Mouse (Mus musculus) neural tube, embryonic 12.5 days (tissue): ENCODE data around the gene Pycard. TPM values are rescaled to one million over a fixed set of nuclear protein-coding genes. Genes with fewer than 3 reads are reported as not detected.
"Not testable (repeated sequence)": the region's sequence is repeated elsewhere in the genome, so short reads cannot be mapped to it uniquely, and the experiment has no call there.

Experiments used
- ATAC-seq: fragments of 200-750 bp; cut with Nextera tagmentation; 2 replicates; pipeline ENCODE4 v1.8.0; 2017; ENCODE audit warnings: low read depth, mild to moderate bottlenecking, moderate TSS enrichment, moderate library complexity; ENCODE audit not compliant: low FRiP score
- H3K27ac ChIP-seq: fragments of 300-500 bp; sonication (generic); 2 replicates; pipeline ENCODE4 v1.5.1; 2016
- H3K27me3 ChIP-seq: fragments of 300-500 bp; sonication (generic); replicated peaks from 2 replicates; pipeline ENCODE4 v1.6.1; 2016; ENCODE audit warnings: mild to moderate bottlenecking
- H3K36me3 ChIP-seq: fragments of 300-500 bp; sonication (generic); 2 replicates; pipeline ENCODE4 v1.6.1; 2016; ENCODE audit warnings: mild to moderate bottlenecking
- H3K4me1 ChIP-seq: fragments of 300-500 bp; sonication (generic); 2 replicates; pipeline ENCODE4 v1.6.1; 2016
- H3K4me2 ChIP-seq: fragments of 300-500 bp; sonication (generic); replicated peaks from 2 replicates; pipeline ENCODE4 v1.6.1; 2016; ENCODE audit warnings: mild to moderate bottlenecking
- H3K4me3 ChIP-seq: fragments of 300-500 bp; sonication (generic); 2 replicates; pipeline ENCODE4 v1.5.1; 2016
- H3K9ac ChIP-seq: fragments of 300-500 bp; sonication (generic); 2 replicates; pipeline ENCODE4 v1.6.1; 2016; ENCODE audit warnings: mild to moderate bottlenecking
- H3K9me3 ChIP-seq: fragments of 300-500 bp; sonication (generic); 2 replicates; pipeline ENCODE4 v1.6.1; 2016; ENCODE audit warnings: mild to moderate bottlenecking
- WGBS: fragments of 180-500 bp; shearing (Covaris S2); methylation state at CpG from one replicate; pipeline ENCODE4 v1.1.7; 2016; 5-methylcytosine and 5-hydroxymethylcytosine counted together
- polyA plus RNA-seq: library from polyadenylated mRNA; unstranded; fragments of >200 nt; fragmentation: Nextera tagmentation; extraction: Ambion mirVana; gene quantifications from 2 replicates; pipeline ENCODE4 v1.2.1, GENCODE M21; 2016

Pycard gene
- polyA plus RNA-seq, 1 experiment from 2014 or later: 6.5 TPM

GRCm38 (mm10) chr7:127966371-127966918 lies 27.2 kb downstream of the Pycard start:
- peak overlapping the region; percentile 99 for H3K9ac ChIP-seq
- ATAC-seq: peak; percentile 7; the same call in 1 of the 2 replicates
- peak overlapping the region; percentile 65 for H3K4me2 ChIP-seq
- WGBS: 13% methylated on average over 10 of the region's 10 CpGs
- H3K36me3 ChIP-seq: peaks cover 14% of the 10 kb centered on the region
- H3K27me3 ChIP-seq: no peaks in the 10 kb centered on the region
- peaks cover 14% of the 10 kb centered on the region for H3K4me1 ChIP-seq
- peak overlapping the region; percentile 95; the same call in 1 of the 2 replicates for H3K27ac ChIP-seq
- H3K9me3 ChIP-seq: no peaks in the 10 kb centered on the region
- H3K4me3 ChIP-seq: peak overlapping the region; percentile 97

- H3K36me3 ChIP-seq: no peaks in the 10 kb centered on the region
- 67% methylated on average over 5 of the region's 5 CpGs for WGBS
Measured at GRCm38 (mm10) chr7:127959364-127959763, 34.3 kb downstream of the Pycard start.

GRCm38 (mm10) chr7:127952864-127953581 lies 40.6 kb downstream of the Pycard start:
- no peaks in the 10 kb centered on the region for H3K9me3 ChIP-seq
- no peak overlapping the region for H3K27ac ChIP-seq
- H3K27me3 ChIP-seq: no peaks in the 10 kb centered on the region
- H3K4me2 ChIP-seq: no peak overlapping the region
- 42% methylated on average over 13 of the region's 13 CpGs for WGBS
- no peaks in the 10 kb centered on the region for H3K4me1 ChIP-seq
- no peak overlapping the region for H3K4me3 ChIP-seq
- no peak for ATAC-seq
- H3K9ac ChIP-seq: no peak overlapping the region
- no peaks in the 10 kb centered on the region for H3K36me3 ChIP-seq

More at GRCm38 (mm10) chr7:127959364-127959763, 34.3 kb downstream of the Pycard start:
- no peak overlapping the region for H3K9ac ChIP-seq
- H3K4me2 ChIP-seq: no peak overlapping the region
- H3K4me1 ChIP-seq: no peaks in the 10 kb centered on the region
- H3K27me3 ChIP-seq: no peaks in the 10 kb centered on the region
- no peaks in the 10 kb centered on the region for H3K9me3 ChIP-seq
- no peak for ATAC-seq
- no peak overlapping the region for H3K27ac ChIP-seq
- H3K4me3 ChIP-seq: no peak overlapping the region

- WGBS: 83% methylated on average over 6 of the region's 6 CpGs
- Histone ChIP-seq H3K27ac (no peak within 1 kb of the TSS), H3K4me2 (no peak within 1 kb of the TSS), H3K4me3 (no peak within 1 kb of the TSS), H3K36me3 (no peaks in the 10 kb centered on the region), H3K9ac (no peak within 1 kb of the TSS), H3K9me3 (no peaks in the 10 kb centered on the region), H3K4me1 (no peaks in the 10 kb centered on the region), H3K27me3 (peaks cover 25% of the 10 kb centered on the region)
- no peak for ATAC-seq
Measured at GRCm38 (mm10) chr7:127946470-127947023, 47.1 kb downstream of the Pycard start, which contains the start of gene Prss36. Gene Prss36, minus strand, starts transcription at chr7:127946725.

- Histone ChIP-seq H3K9me3 (no peaks in the 10 kb centered on the region), H3K9ac (no peak overlapping the region), H3K4me2 (peak overlapping the region; percentile 24; the same call in 1 of the 2 replicates), H3K36me3 (no peaks in the 10 kb centered on the region), H3K27ac (no peak overlapping the region), H3K4me1 (no peaks in the 10 kb centered on the region), H3K4me3 (no peak overlapping the region), H3K27me3 (peaks cover 25% of the 10 kb centered on the region)
- 14% methylated on average over 23 of the region's 23 CpGs for WGBS
- ATAC-seq: no peak
Measured at GRCm38 (mm10) chr7:127944614-127945013, 49.1 kb downstream of the Pycard start.

- not testable (repeated sequence) for H3K9me3 ChIP-seq, H3K36me3 ChIP-seq, H3K4me2 ChIP-seq, ATAC-seq, H3K9ac ChIP-seq, H3K27ac ChIP-seq, H3K4me1 ChIP-seq, H3K4me3 ChIP-seq
- peaks cover 25% of the 10 kb centered on the region for H3K27me3 ChIP-seq
- 59% methylated on average over 2 of the region's 2 CpGs for WGBS
Measured at GRCm38 (mm10) chr7:127942097-127942496, 51.6 kb downstream of the Pycard start.

Other genes with a start within 250 kb of the Pycard start
- gene Fbxl19, start 249.3 kb downstream of the Pycard start, polyA plus RNA-seq: 10.2 and 13.0 TPM in 2 replicates
- gene Orai3, start 224.1 kb downstream of the Pycard start, polyA plus RNA-seq: 7.9 and 9.9 TPM in 2 replicates
- gene Setd1a, start 217.2 kb downstream of the Pycard start, polyA plus RNA-seq: 20.3 and 22.5 TPM in 2 replicates
- gene Gm49388, start 208.3 kb downstream of the Pycard start, polyA plus RNA-seq: not detected in 2 replicates
- gene Hsd3b7, start 193.3 kb downstream of the Pycard start, polyA plus RNA-seq: 7.8 and 9.0 TPM in 2 replicates
- 19.2 and 19.3 TPM in 2 replicates for gene Stx4a, start 169.6 kb downstream of the Pycard start, polyA plus RNA-seq
- 19.0 and 19.2 TPM in 2 replicates for gene Stx1b, start 169.3 kb downstream of the Pycard start, polyA plus RNA-seq
- gene Zfp646, start 117.6 kb downstream of the Pycard start, polyA plus RNA-seq: 18.1 and 19.5 TPM in 2 replicates
- gene Zfp668, start 117.0 kb downstream of the Pycard start, polyA plus RNA-seq: 34.7 and 38.9 TPM in 2 replicates
- 0.98 and 1.1 TPM in 2 replicates for gene Prss53, start 102.9 kb downstream of the Pycard start, polyA plus RNA-seq
- gene Gm21974, start 98.4 kb downstream of the Pycard start, polyA plus RNA-seq: not detected in 2 replicates
- gene Vkorc1, start 98.2 kb downstream of the Pycard start, polyA plus RNA-seq: 55.2 and 57.5 TPM in 2 replicates
- 74.1 and 79.1 TPM in 2 replicates for gene Bckdk, start 89.8 kb downstream of the Pycard start, polyA plus RNA-seq
- gene Kat8, start 81.4 kb downstream of the Pycard start, polyA plus RNA-seq: 50.9 and 51.0 TPM in 2 replicates
- gene Prss8, start 63.8 kb downstream of the Pycard start, polyA plus RNA-seq: 0.58 and 1.1 TPM in 2 replicates
- 9.2 and 12.2 TPM in 2 replicates for gene Prss36, start 47.1 kb downstream of the Pycard start, polyA plus RNA-seq
- gene Fus, start 26.4 kb downstream of the Pycard start, polyA plus RNA-seq: 481 and 511 TPM in 2 replicates
- 0.23 TPM in 1 of 2 replicates, not detected in the other for gene Trim72, start 10.1 kb upstream of the Pycard start, polyA plus RNA-seq
- 0.91 and 1.1 TPM in 2 replicates for gene Itgam, start 68.8 kb upstream of the Pycard start, polyA plus RNA-seq
- not detected in 2 replicates for gene Gm49368, start 68.8 kb upstream of the Pycard start, polyA plus RNA-seq
- not detected in 2 replicates for gene Itgax, start 135.7 kb upstream of the Pycard start, polyA plus RNA-seq
- not detected in 2 replicates for gene Itgad, start 160.5 kb upstream of the Pycard start, polyA plus RNA-seq
- gene Cox6a2, start 212.5 kb upstream of the Pycard start, polyA plus RNA-seq: 2.1 and 3.3 TPM in 2 replicates
- 15.2 and 17.3 TPM in 2 replicates for gene Armc5, start 243.5 kb upstream of the Pycard start, polyA plus RNA-seq
- gene 9130023H24Rik, start 244.2 kb upstream of the Pycard start, polyA plus RNA-seq: 10.7 and 12.6 TPM in 2 replicates